Comparison of ENCODE assay signal across 8 mouse cellular contexts in genomic region chr7:138398182-138398793, GRCm38 (mm10). TPM values are rescaled to one million over a fixed set of nuclear protein-coding genes. Genes with fewer than 3 reads are reported as not detected.
A peak's percentile ranks its signal among the peaks of the same experiment; 100 is the strongest.
DNase-seq lines count a peak whose midpoint lies in the region; ATAC-seq and TF ChIP-seq lines count a peak whose summit lies in the region.

No protein-coding gene starts in this region.

- H3K27me3 ChIP-seq in forebrain, embryonic 15.5 days = peaks cover 3% of the 10 kb centered on the region; the same call in 1 of the 2 replicates
- peaks cover 21% of the 10 kb centered on the region for H3K27me3 ChIP-seq in hindbrain, embryonic 13.5 days
- peaks cover 37% of the 10 kb centered on the region for H3K27me3 ChIP-seq in lung, postnatal 0 days (replicated peaks; ENCODE audit: insufficient read depth, low read length)

- no peak overlapping the region for H3K9ac ChIP-seq in forebrain, embryonic 15.5 days (replicated peaks)
- peak overlapping the region; percentile 90 for H3K9ac ChIP-seq in hindbrain, embryonic 13.5 days
- no peak overlapping the region for H3K9ac ChIP-seq in lung, postnatal 0 days (replicated peaks; ENCODE audit: low read depth)

- DNase-seq in MN1 (ENCODE audit: low spot score) = peak; percentile 82
- peak; percentile 84 for DNase-seq in cerebellum, adult 11 months
- peak; percentile 68 for DNase-seq in layer of hippocampus, adult 9-11 months
- DNase-seq in lung, postnatal 0 days (ENCODE audit: low spot score) = peak; percentile 34
- peak; percentile 80 to 86 for DNase-seq in right cerebral cortex, postnatal 10 days (ENCODE audit: low spot score in 2 of 2)

- peaks cover 28% of the 10 kb centered on the region for H3K4me1 ChIP-seq in forebrain, embryonic 15.5 days
- H3K4me1 ChIP-seq in hindbrain, embryonic 13.5 days (replicated peaks) = peaks cover 22% of the 10 kb centered on the region
- peaks cover 7% of the 10 kb centered on the region; the same call in 1 of the 2 replicates for H3K4me1 ChIP-seq in lung, postnatal 0 days (ENCODE audit: insufficient read depth, low read depth, low read length)

- no peaks in the 10 kb centered on the region for H3K36me3 ChIP-seq in forebrain, embryonic 15.5 days
- H3K36me3 ChIP-seq in hindbrain, embryonic 13.5 days = no peaks in the 10 kb centered on the region
- no peaks in the 10 kb centered on the region for H3K36me3 ChIP-seq in lung, postnatal 0 days (ENCODE audit: insufficient read depth, low read length)

- H3K9me3 ChIP-seq in forebrain, embryonic 15.5 days = no peaks in the 10 kb centered on the region
- H3K9me3 ChIP-seq in hindbrain, embryonic 13.5 days = no peaks in the 10 kb centered on the region
- no peaks in the 10 kb centered on the region for H3K9me3 ChIP-seq in lung, postnatal 0 days (ENCODE audit: low read length)

- TF ChIP-seq EP300 in lung, postnatal 0 days (IDR thresholded peaks at IDR 0.05) = no peak

- peak overlapping the region; percentile 100 for H3K4me2 ChIP-seq in forebrain, embryonic 15.5 days (replicated peaks)
- H3K4me2 ChIP-seq in hindbrain, embryonic 13.5 days = peak overlapping the region; percentile 99
- peak overlapping the region; percentile 51 for H3K4me2 ChIP-seq in lung, postnatal 0 days (replicated peaks; ENCODE audit: low read depth, low read length)

- WGBS in forebrain, embryonic 15.5 days = 1% methylated on average over 21 of the region's 21 CpGs
- WGBS in hindbrain, embryonic 13.5 days = under 1% methylated on average over 21 of the region's 21 CpGs
- 2% methylated on average over 21 of the region's 21 CpGs for WGBS in lung, postnatal 0 days

- peak; percentile 78 for ATAC-seq in forebrain, embryonic 15.5 days (replicated peaks)
- peak; percentile 66 for ATAC-seq in hindbrain, embryonic 13.5 days (ENCODE audit: low FRiP score)
- ATAC-seq in lung, postnatal 0 days = no peak
- ATAC-seq in inflammation-experienced regulatory T-cells, adult 6 months = no peak

- H3K27ac ChIP-seq in forebrain, embryonic 15.5 days (replicated peaks) = no peak overlapping the region
- peak overlapping the region; percentile 85 for H3K27ac ChIP-seq in hindbrain, embryonic 13.5 days
- H3K27ac ChIP-seq in lung, postnatal 0 days (ENCODE audit: low read length) = no peak overlapping the region

- peak overlapping the region; percentile 57 for H3K4me3 ChIP-seq in forebrain, embryonic 15.5 days
- H3K4me3 ChIP-seq in hindbrain, embryonic 13.5 days = peak overlapping the region; percentile 72
- no peak overlapping the region; the same call in 1 of the 2 replicates for H3K4me3 ChIP-seq in lung, postnatal 0 days (ENCODE audit: low read depth, low read length)

- peak; percentile 64 for TF ChIP-seq CTCF in lung, postnatal 0 days (IDR thresholded peaks at IDR 0.05)

RNA-seq across cellular contexts. Expression of gene Tcerg1l, which starts 0.8 kb away (rescaled TPM):
- 8.7 and 9.8 TPM in 2 replicates for polyA plus RNA-seq in forebrain, embryonic 15.5 days (2015; fragmentation: Nextera tagmentation; extraction: Ambion mirVana)
- 19.2 and 19.7 TPM in 2 replicates for polyA plus RNA-seq in hindbrain, embryonic 13.5 days (2015; fragmentation: Nextera tagmentation; extraction: Ambion mirVana)
- polyA plus RNA-seq in lung, postnatal 0 days (2015; fragmentation: Nextera tagmentation; extraction: Ambion mirVana) = 0.33 and 0.38 TPM in 2 replicates
- not detected for polyA plus RNA-seq in inflammation-experienced regulatory T-cells, adult 6 months (2017; shearing (Covaris generic))

Comparison
In these comparisons a context has a peak if more than half of its experiments do, and no peak if none do; other contexts are left out.
1. DNase-seq: peak in every context shown above with its lines; median percentile 84 in cerebellum, adult 11 months; 83 in right cerebral cortex, postnatal 10 days; 82 in MN1; 68 in layer of hippocampus, adult 9-11 months; 34 in lung, postnatal 0 days.
2. ATAC-seq: peak in forebrain, embryonic 15.5 days (single experiment) and hindbrain, embryonic 13.5 days (single experiment); none in lung, postnatal 0 days (single experiment) and inflammation-experienced regulatory T-cells, adult 6 months (single experiment).
3. Peak in every context shown above with its lines, with median percentiles within 50 percentile points of each other: H3K4me2 ChIP-seq.